In the genomic region with DNA sequence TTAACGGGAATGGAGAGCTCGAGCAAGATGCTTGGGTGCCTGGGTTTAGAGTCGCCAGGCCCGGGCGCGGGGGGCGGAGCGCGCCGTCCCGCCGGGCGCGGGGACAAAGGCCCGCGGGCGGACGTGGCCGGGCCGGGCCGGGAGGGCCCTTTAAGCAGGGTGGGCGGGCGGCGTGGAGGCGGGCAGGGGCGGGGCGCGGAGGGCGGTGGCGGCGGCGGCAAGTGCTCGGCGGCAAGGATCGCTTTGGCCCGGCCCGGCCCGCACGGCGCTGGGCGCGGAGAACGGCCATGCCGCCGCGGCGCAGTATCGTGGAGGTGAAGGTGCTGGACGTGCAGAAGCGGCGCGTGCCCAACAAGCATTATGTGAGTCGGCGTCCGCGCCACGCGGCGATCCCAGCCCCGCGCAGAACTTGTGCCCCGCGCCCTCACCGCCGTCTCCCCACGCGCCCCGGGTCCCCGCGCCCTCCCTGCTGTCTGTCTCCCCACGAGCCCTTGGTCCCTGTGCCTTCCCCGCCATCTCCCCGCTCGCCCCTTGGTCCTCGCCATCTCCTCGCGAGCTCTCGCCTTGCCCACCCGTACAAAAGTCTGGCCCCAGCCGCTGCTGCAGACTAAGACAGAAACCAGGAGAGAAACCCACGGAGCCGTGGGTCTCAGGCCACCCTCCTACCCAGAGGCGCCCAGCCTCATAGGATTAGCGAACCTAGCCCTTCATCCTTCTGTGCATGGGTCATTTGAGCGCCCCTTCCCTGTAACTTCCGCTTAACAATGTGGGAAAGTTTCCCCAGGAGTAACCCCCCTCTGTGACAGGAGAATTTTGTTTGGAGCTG, we compare ENCODE assay signal across 9 mouse cellular contexts. TPM values are rescaled to one million over a fixed set of nuclear protein-coding genes. Genes with fewer than 3 reads are reported as not detected.
DNase-seq lines count a peak whose midpoint lies in the region; ATAC-seq lines count a peak whose summit lies in the region.
"Had no signal": no experiment of that assay in that cellular context is flagged by ENCODE, and none has a peak within 500 bp of the region (broad histone marks: within the 10 kb centered on the region; RNA-seq: fewer than 3 reads in every experiment).

Sh3pxd2b (plus strand) TSS at position 214 of the 826 bp plus-strand sequence.

- intact Hi-C loops in heart, postnatal 25 days (cut with DNase I), result loop anchor here (5.0 kb wide), 2 partner anchors 104 to 239 kb away; no protein-coding TSS in a partner anchor

- peaks cover 44% of the 10 kb centered on the region for H3K4me1 ChIP-seq in forebrain, embryonic 10.5 days
- H3K4me1 ChIP-seq in hindbrain, embryonic 10.5 days (replicated peaks), result peaks cover 49% of the 10 kb centered on the region
- H3K4me1 ChIP-seq in stomach, embryonic 14.5 days (ENCODE audit: control insufficient read depth, insufficient read depth, low read length), result peaks cover 16% of the 10 kb centered on the region

- no peaks in the 10 kb centered on the region for H3K9me3 ChIP-seq in forebrain, embryonic 10.5 days
- H3K9me3 ChIP-seq in hindbrain, embryonic 10.5 days, result peaks cover 2% of the 10 kb centered on the region; the same call in 1 of the 2 replicates
- H3K9me3 ChIP-seq in stomach, embryonic 14.5 days (ENCODE audit: control insufficient read depth, low read depth, low read length), result no peaks in the 10 kb centered on the region
- H3K9me3 ChIP-seq: G1E had no signal

- peak within 1 kb of the TSS; percentile 99 for H3K27ac ChIP-seq in forebrain, embryonic 10.5 days
- H3K27ac ChIP-seq in hindbrain, embryonic 10.5 days, result peak within 1 kb of the TSS; percentile 99
- peak within 1 kb of the TSS; percentile 96 for H3K27ac ChIP-seq in macrophage
- H3K27ac ChIP-seq in stomach, embryonic 14.5 days (ENCODE audit: low read length), result peak within 1 kb of the TSS; percentile 83

- peak within 1 kb of the TSS; percentile 97 for H3K4me2 ChIP-seq in stomach, embryonic 14.5 days (replicated peaks; ENCODE audit: low read depth, low read length)

- peak; percentile 74 for DNase-seq in heart, adult 18-20 months
- no peak for DNase-seq in heart, postnatal 25 days (ENCODE audit: low spot score)
- peak; percentile 83 for DNase-seq in adrenal gland, postnatal 25 days
- peak; percentile 71 for DNase-seq in forebrain, embryonic 10.5 days (ENCODE audit: extremely low spot score, low spot score)
- peak; percentile 79 for DNase-seq in hindbrain, embryonic 10.5 days (ENCODE audit: low spot score)
- DNase-seq in left cerebral cortex, adult 8-10 months (ENCODE audit: low spot score in 2 of 2), result no peak

- peak within 1 kb of the TSS; percentile 92 for H3K4me3 ChIP-seq in forebrain, embryonic 10.5 days
- H3K4me3 ChIP-seq in hindbrain, embryonic 10.5 days, result peak within 1 kb of the TSS; percentile 97
- H3K4me3 ChIP-seq in macrophage (ENCODE audit: inconsistent target), result peak within 1 kb of the TSS; percentile 93
- peak within 1 kb of the TSS; percentile 78 for H3K4me3 ChIP-seq in stomach, embryonic 14.5 days (ENCODE audit: low read depth, low read length)

- peaks cover 50% of the 10 kb centered on the region for H3K79me2 ChIP-seq in macrophage (ENCODE audit: inconsistent target)

- under 1% methylated on average over 79 of the region's 86 CpGs for WGBS in forebrain, embryonic 10.5 days
- WGBS in hindbrain, embryonic 10.5 days, result under 1% methylated on average over 86 of the region's 86 CpGs
- 3% methylated on average over 75 of the region's 86 CpGs for WGBS in macrophage (ENCODE audit: missing documents)
- WGBS in stomach, embryonic 14.5 days, result under 1% methylated on average over 68 of the region's 86 CpGs

- ATAC-seq in stomach, embryonic 14.5 days (ENCODE audit: insufficient number of reproducible peaks, insufficient read depth, low FRiP score, low read depth), result peak; percentile 63

- H3K36me3 ChIP-seq in forebrain, embryonic 10.5 days (replicated peaks), result peaks cover 36% of the 10 kb centered on the region
- H3K36me3 ChIP-seq in hindbrain, embryonic 10.5 days, result peaks cover 35% of the 10 kb centered on the region
- H3K36me3 ChIP-seq in macrophage (ENCODE audit: inconsistent target), result peaks cover 26% of the 10 kb centered on the region; the same call in 1 of the 2 replicates
- H3K36me3 ChIP-seq in stomach, embryonic 14.5 days (ENCODE audit: control insufficient read depth, insufficient read depth, low read length), result peaks cover 12% of the 10 kb centered on the region; the same call in 1 of the 2 replicates
- H3K36me3 ChIP-seq: G1E had no signal

- H3K27me3 ChIP-seq in forebrain, embryonic 10.5 days (ENCODE audit: poor library complexity, severe bottlenecking), result peaks cover 11% of the 10 kb centered on the region
- 0 out of 2 replicates have a peak, but pooled peaks cover 5% of the 10 kb centered on the region for H3K27me3 ChIP-seq in hindbrain, embryonic 10.5 days (ENCODE audit: insufficient read depth, poor library complexity, severe bottlenecking)
- no peaks in the 10 kb centered on the region for H3K27me3 ChIP-seq in stomach, embryonic 14.5 days (ENCODE audit: control insufficient read depth, insufficient read depth, low read length)

- H3K9ac ChIP-seq in stomach, embryonic 14.5 days (replicated peaks; ENCODE audit: low read depth, low read length), result peak within 1 kb of the TSS; percentile 80

RNA-seq across cellular contexts. Expression of gene Sh3pxd2b, which starts in this region (rescaled TPM):
- 1 to 10 TPM; 5.9 to 6.1 TPM for total RNA-seq in heart, adult 18-20 months (2021)
- 1 to 10 TPM; 5.8 to 7.7 TPM for total RNA-seq in heart, postnatal 25 days (2021)
- total RNA-seq in adrenal gland, postnatal 25 days (2021), result 4.6 and 5.1 TPM in 2 replicates
- polyA plus RNA-seq in forebrain, embryonic 10.5 days (2016; fragmentation: Nextera tagmentation; extraction: Ambion mirVana), result 23.0 and 23.4 TPM in 2 replicates
- 29.7 and 30.8 TPM in 2 replicates for polyA plus RNA-seq in hindbrain, embryonic 10.5 days (2016; fragmentation: Nextera tagmentation; extraction: Ambion mirVana)
- 10 to 100 TPM in 3 of 4 experiments, 1 to 10 TPM in 1; 9.1 to 12.6 (median 11.9) TPM for total RNA-seq in left cerebral cortex, adult 8-10 months (2022)
- 100 to 1,000 TPM in 24 of 26 experiments, 10 to 100 TPM in 2; 76.4 to 172 (median 126) TPM for total RNA-seq in macrophage (2018; cell fraction: chromatin; rRNA removed)
- 100 to 1,000 TPM in 10 of 26 experiments, 10 to 100 TPM in 16; 60.9 to 112 (median 86.5) TPM for total RNA-seq in macrophage (2018; cell fraction: cytosol; rRNA removed)
- total RNA-seq in macrophage (2018; cell fraction: nucleus; rRNA removed), result 100 to 1,000 TPM in 20 of 26 experiments, 10 to 100 TPM in 6; 86.6 to 152 (median 112) TPM
- polyA plus RNA-seq in macrophage (2018), result 55.4 to 66.8 TPM (median 59.7 TPM) in 3 replicates
- polyA plus RNA-seq in stomach, embryonic 14.5 days (2014; fragmentation: Nextera tagmentation; extraction: Ambion mirVana), result 31.7 and 34.6 TPM in 2 replicates
- polyA plus RNA-seq: G1E had no signal

Comparison
In these comparisons a context has a peak if more than half of its experiments do, and no peak if none do; other contexts are left out.
1. DNase-seq: peak in heart, adult 18-20 months (2 of 2), adrenal gland, postnatal 25 days (single experiment), forebrain, embryonic 10.5 days (single experiment) and hindbrain, embryonic 10.5 days (single experiment); none in heart, postnatal 25 days (single experiment) and left cerebral cortex, adult 8-10 months (0 of 2).
2. Peak in every context shown above with its lines, with median percentiles within 50 percentile points of each other: H3K27ac ChIP-seq and H3K4me3 ChIP-seq.